Mouse (Mus musculus): ENCODE results near the gene Mlh1. TPM values are rescaled to one million over a fixed set of nuclear protein-coding genes. Genes with fewer than 3 reads are reported as not detected.

Mlh1 gene
- polyA plus RNA-seq, 1 experiment from 2014 or later: 27.3 TPM

DNA sequence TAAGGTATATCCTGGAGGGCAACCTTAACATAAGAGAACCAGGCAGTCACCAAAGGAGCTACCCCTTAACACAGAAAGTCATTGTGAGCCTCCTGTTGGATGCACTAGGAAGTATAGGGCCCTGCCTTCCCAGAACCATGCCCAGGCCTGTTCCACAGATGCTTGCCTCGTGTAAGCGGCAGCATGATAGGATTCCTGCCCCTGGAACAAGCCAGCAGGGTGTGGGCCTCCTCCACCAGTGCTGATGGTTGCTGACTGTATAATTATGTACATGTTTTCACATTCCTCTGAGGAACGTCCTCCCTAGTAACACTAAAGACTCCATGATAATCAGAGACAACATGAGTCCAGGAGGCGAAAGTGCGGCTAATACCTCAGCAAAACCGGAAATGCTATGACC, 28.2 kb downstream of the Mlh1 start:
- Histone ChIP-seq H3K4me1 (ENCODE audit: control insufficient read depth, insufficient read depth, low read length) (no peaks in the 10 kb centered on the region), H3K9me3 (replicated peaks; ENCODE audit: control insufficient read depth, low read length, poor library complexity, severe bottlenecking) (no peaks in the 10 kb centered on the region), H3K27ac (ENCODE audit: low read length) (no peak overlapping the region), H3K4me2 (ENCODE audit: low read length) (no peak overlapping the region), H3K4me3 (ENCODE audit: low read depth, low read length) (no peak overlapping the region), H3K36me3 (ENCODE audit: control insufficient read depth, insufficient read depth, low read length) (peaks cover 20% of the 10 kb centered on the region), H3K27me3 (ENCODE audit: control insufficient read depth, insufficient read depth, low read depth, low read length) (no peaks in the 10 kb centered on the region), H3K9ac (ENCODE audit: low read depth, low read length) (no peak overlapping the region)
- ATAC-seq: no peak
- WGBS: 89% methylated on average over 6 of the region's 6 CpGs

DNA sequence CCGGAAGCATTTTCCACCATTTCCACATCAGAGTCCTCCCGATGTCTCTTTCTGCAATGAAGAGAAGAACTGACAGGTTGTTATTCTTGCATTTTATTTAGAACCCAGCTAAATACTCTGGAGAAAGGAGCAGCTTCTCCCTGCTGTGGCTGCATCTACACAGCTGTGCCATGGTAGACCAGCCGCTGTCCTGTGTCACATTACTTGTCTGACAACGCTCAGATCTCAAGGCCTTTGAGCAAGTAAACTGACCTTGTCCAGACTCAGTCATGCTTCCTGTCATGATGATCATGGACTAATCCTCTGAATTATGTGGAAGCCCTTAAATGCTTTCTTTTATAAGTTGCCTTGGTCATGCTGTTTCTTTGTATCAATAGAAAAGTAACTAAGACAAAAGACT, 31.8 kb downstream of the Mlh1 start:
- no peak for ATAC-seq
- Histone ChIP-seq H3K9me3 (replicated peaks; ENCODE audit: control insufficient read depth, low read length, poor library complexity, severe bottlenecking) (no peaks in the 10 kb centered on the region), H3K9ac (ENCODE audit: low read depth, low read length) (no peak overlapping the region), H3K27ac (ENCODE audit: low read length) (no peak overlapping the region), H3K4me3 (ENCODE audit: low read depth, low read length) (no peak overlapping the region), H3K4me1 (ENCODE audit: control insufficient read depth, insufficient read depth, low read length) (no peaks in the 10 kb centered on the region), H3K36me3 (ENCODE audit: control insufficient read depth, insufficient read depth, low read length) (peaks cover 30% of the 10 kb centered on the region), H3K4me2 (ENCODE audit: low read length) (no peak overlapping the region), H3K27me3 (ENCODE audit: control insufficient read depth, insufficient read depth, low read depth, low read length) (no peaks in the 10 kb centered on the region)
- 43% methylated on average over 4 of the region's 4 CpGs for WGBS

DNA sequence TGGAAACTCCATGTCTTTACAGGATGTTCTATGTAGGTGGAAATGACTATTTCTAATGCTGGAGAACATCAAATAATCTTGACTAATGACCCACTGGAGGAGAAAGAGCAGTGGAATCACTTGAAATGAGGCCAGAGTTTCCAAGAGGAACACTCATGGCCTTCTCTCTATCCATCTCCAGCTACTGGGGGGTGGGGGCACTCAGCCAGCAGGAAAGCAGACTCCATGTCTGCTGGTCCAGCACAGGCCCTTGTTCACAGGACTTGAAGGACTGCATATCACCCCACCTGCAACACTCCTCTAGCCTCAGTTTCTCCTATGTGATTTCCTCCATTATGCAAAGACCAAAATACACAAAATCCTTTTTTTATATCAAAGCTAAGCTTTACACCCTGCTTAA, 33.9 kb downstream of the Mlh1 start:
- Histone ChIP-seq H3K27me3 (ENCODE audit: control insufficient read depth, insufficient read depth, low read depth, low read length) (no peaks in the 10 kb centered on the region), H3K9me3 (replicated peaks; ENCODE audit: control insufficient read depth, low read length, poor library complexity, severe bottlenecking) (no peaks in the 10 kb centered on the region), H3K36me3 (ENCODE audit: control insufficient read depth, insufficient read depth, low read length) (peaks cover 29% of the 10 kb centered on the region), H3K4me1 (ENCODE audit: control insufficient read depth, insufficient read depth, low read length) (no peaks in the 10 kb centered on the region), H3K9ac (ENCODE audit: low read depth, low read length) (no peak overlapping the region), H3K4me2 (ENCODE audit: low read length) (no peak overlapping the region), H3K4me3 (ENCODE audit: low read depth, low read length) (no peak overlapping the region), H3K27ac (ENCODE audit: low read length) (no peak overlapping the region)
- no peak for ATAC-seq

DNA sequence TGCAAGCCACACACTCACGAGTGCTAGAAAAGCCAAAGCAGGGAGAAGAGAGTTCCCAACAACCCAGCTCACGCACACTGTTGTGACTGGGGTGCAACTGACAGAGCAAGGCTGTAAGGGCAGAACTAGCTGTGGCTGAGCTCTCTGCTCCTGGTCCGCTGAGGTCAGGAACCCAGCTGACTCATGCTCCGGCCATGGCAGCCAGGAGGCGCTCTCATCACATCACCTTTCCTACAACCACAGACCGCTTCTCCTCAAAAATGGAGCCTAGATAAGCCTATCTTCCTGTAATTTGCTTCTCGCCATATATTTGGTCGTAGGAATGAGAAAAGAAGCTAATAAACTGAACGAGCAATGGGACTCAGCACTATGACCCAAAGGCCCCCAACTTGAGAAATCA, 36.9 kb downstream of the Mlh1 start:
- Histone ChIP-seq H3K9ac (ENCODE audit: low read depth, low read length) (no peak overlapping the region), H3K4me2 (ENCODE audit: low read length) (no peak overlapping the region), H3K27me3 (ENCODE audit: control insufficient read depth, insufficient read depth, low read depth, low read length) (no peaks in the 10 kb centered on the region), H3K9me3 (replicated peaks; ENCODE audit: control insufficient read depth, low read length, poor library complexity, severe bottlenecking) (no peaks in the 10 kb centered on the region), H3K4me3 (ENCODE audit: low read depth, low read length) (no peak overlapping the region), H3K4me1 (ENCODE audit: control insufficient read depth, insufficient read depth, low read length) (no peaks in the 10 kb centered on the region), H3K36me3 (ENCODE audit: control insufficient read depth, insufficient read depth, low read length) (peaks cover 25% of the 10 kb centered on the region), H3K27ac (ENCODE audit: low read length) (no peak overlapping the region)
- ATAC-seq: no peak
- WGBS: 93% methylated on average over 9 of the region's 9 CpGs

DNA sequence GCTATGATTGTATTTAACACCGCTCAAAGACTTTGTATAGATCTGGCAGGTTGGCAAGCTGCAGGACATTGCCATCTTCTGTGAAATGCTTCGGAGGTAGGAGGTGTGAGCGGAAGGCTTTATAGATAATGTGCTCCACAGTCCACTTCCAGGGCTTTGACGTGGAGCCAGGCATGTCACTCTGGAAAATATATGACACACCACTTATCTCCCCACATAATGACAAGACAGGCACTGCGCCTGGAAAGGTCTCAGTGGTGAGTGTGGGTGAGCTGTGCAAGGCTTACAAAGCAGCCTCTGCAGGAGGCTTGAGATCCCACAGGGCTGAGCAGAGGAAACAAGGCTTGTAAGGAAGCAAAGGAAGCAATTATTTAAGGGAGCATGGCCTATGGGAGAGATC, 43.1 kb downstream of the Mlh1 start:
- Histone ChIP-seq H3K9me3 (replicated peaks; ENCODE audit: control insufficient read depth, low read length, poor library complexity, severe bottlenecking) (no peaks in the 10 kb centered on the region), H3K4me1 (ENCODE audit: control insufficient read depth, insufficient read depth, low read length) (no peaks in the 10 kb centered on the region), H3K27me3 (ENCODE audit: control insufficient read depth, insufficient read depth, low read depth, low read length) (no peaks in the 10 kb centered on the region), H3K4me2 (ENCODE audit: low read length) (no peak overlapping the region), H3K27ac (ENCODE audit: low read length) (no peak overlapping the region), H3K4me3 (ENCODE audit: low read depth, low read length) (no peak overlapping the region), H3K9ac (ENCODE audit: low read depth, low read length) (no peak overlapping the region), H3K36me3 (ENCODE audit: control insufficient read depth, insufficient read depth, low read length) (peaks cover 36% of the 10 kb centered on the region)
- no peak for ATAC-seq
- 94% methylated on average over 5 of the region's 5 CpGs for WGBS

DNA sequence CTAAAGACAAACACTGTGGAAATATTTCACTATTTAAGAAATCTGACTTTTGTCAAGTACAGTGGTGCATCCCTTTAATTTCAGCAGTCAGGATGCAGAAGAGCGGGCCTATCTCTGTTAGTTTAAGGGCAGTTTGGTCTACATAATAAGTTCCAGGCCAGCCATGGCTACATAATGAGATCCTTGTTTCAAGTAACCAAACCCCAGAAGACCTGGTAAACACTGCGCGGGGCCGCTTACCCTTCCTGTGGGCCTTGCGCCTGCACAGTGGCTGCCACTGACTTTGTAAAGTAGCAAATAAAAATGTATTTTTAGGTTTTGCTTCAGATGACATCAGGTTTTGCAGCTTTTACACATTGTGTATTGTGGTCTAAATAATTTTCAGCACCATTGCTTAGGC, 48.2 kb downstream of the Mlh1 start:
- H3K4me3 ChIP-seq (ENCODE audit: low read depth, low read length): no peak overlapping the region
- WGBS: 97% methylated on average over 5 of the region's 5 CpGs
- peaks cover 37% of the 10 kb centered on the region for H3K36me3 ChIP-seq (ENCODE audit: control insufficient read depth, insufficient read depth, low read length)
- no peak for ATAC-seq
- H3K27ac ChIP-seq (ENCODE audit: low read length): no peak overlapping the region
- H3K9me3 ChIP-seq (replicated peaks; ENCODE audit: control insufficient read depth, low read length, poor library complexity, severe bottlenecking): no peaks in the 10 kb centered on the region
- no peaks in the 10 kb centered on the region for H3K27me3 ChIP-seq (ENCODE audit: control insufficient read depth, insufficient read depth, low read depth, low read length)
- no peaks in the 10 kb centered on the region for H3K4me1 ChIP-seq (ENCODE audit: control insufficient read depth, insufficient read depth, low read length)
- no peak overlapping the region for H3K9ac ChIP-seq (ENCODE audit: low read depth, low read length)
- no peak overlapping the region for H3K4me2 ChIP-seq (ENCODE audit: low read length)

DNA sequence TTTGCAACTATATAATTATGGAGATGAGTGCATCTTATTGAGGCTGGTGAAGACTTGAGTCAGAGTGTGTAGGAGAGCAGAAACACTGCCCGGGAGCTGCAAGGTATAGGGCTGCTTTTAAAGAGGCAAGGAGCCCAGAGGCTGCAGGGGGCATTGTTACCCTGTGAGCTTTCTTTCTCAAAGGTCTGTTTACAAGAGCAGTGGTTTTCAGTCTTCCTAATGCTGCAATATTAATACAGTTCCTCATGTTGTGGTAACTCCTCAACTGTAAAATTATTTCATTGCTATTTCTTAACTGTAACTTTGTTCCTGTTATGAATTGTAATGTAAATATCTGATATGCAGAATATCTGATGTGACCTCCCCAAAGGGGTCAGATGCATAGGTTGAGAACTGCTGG, 50.0 kb downstream of the Mlh1 start:
- Histone ChIP-seq H3K27me3 (ENCODE audit: control insufficient read depth, insufficient read depth, low read depth, low read length) (no peaks in the 10 kb centered on the region), H3K36me3 (ENCODE audit: control insufficient read depth, insufficient read depth, low read length) (peaks cover 30% of the 10 kb centered on the region), H3K9me3 (replicated peaks; ENCODE audit: control insufficient read depth, low read length, poor library complexity, severe bottlenecking) (no peaks in the 10 kb centered on the region), H3K4me3 (ENCODE audit: low read depth, low read length) (no peak overlapping the region), H3K4me1 (ENCODE audit: control insufficient read depth, insufficient read depth, low read length) (no peaks in the 10 kb centered on the region), H3K4me2 (ENCODE audit: low read length) (no peak overlapping the region), H3K9ac (ENCODE audit: low read depth, low read length) (no peak overlapping the region), H3K27ac (ENCODE audit: low read length) (no peak overlapping the region)
- WGBS: 86% methylated on average over 1 of the region's 1 CpGs
- no peak for ATAC-seq

DNA sequence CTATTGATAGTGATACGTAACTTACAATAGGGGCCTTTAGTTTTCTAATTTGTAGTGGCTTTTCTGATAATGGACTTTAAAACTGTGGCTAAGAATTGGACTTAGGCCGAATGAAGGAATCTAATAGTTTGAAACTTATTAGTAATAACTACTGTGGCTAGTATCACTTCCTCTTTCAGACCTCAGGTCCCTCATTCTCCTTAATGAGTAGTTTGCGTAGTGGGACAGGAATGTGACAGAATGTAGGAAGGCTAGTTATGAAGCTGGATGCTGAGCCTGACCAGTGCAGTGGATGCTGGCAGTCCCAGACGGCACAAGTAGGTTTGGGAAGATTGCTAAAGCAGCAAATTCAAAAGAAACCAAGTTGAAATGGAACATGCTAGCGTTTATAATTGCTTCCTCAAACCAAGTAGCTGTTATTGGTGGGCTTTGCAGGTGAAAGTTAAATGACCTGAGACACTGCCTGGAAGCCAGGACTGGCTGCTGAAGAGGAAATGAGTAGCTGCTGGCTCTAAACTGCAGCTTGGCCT, 51.0 kb downstream of the Mlh1 start:
- Histone ChIP-seq H3K4me3 (ENCODE audit: low read depth, low read length) (no peak overlapping the region), H3K4me2 (ENCODE audit: low read length) (no peak overlapping the region), H3K27ac (ENCODE audit: low read length) (no peak overlapping the region), H3K9me3 (replicated peaks; ENCODE audit: control insufficient read depth, low read length, poor library complexity, severe bottlenecking) (no peaks in the 10 kb centered on the region), H3K27me3 (ENCODE audit: control insufficient read depth, insufficient read depth, low read depth, low read length) (no peaks in the 10 kb centered on the region), H3K4me1 (ENCODE audit: control insufficient read depth, insufficient read depth, low read length) (no peaks in the 10 kb centered on the region), H3K36me3 (ENCODE audit: control insufficient read depth, insufficient read depth, low read length) (peaks cover 30% of the 10 kb centered on the region), H3K9ac (ENCODE audit: low read depth, low read length) (no peak overlapping the region)
- 90% methylated on average over 5 of the region's 5 CpGs for WGBS
- ATAC-seq: no peak

DNA sequence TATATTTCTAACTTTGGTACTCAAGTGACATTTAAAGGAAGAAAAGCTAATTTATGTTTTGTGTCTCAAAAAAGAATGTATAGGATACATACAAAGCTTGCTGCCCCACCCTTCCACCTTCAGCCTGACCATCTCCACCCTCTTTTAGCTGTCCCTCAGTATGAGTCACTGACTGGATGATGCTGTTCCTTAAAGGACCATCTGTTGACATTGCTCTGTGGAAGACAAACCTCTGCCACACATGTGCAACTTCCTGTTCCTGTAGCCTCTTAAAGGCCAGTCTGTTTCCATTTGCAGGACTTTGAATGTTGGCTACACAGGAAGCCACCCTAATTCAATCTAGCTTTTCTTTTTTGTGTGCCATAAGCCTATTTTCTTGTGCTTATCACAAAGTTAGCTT, 55.2 kb downstream of the Mlh1 start:
- no peaks in the 10 kb centered on the region for H3K9me3 ChIP-seq (replicated peaks; ENCODE audit: control insufficient read depth, low read length, poor library complexity, severe bottlenecking)
- H3K4me2 ChIP-seq (ENCODE audit: low read length): no peak overlapping the region
- no peak overlapping the region for H3K4me3 ChIP-seq (ENCODE audit: low read depth, low read length)
- H3K4me1 ChIP-seq (ENCODE audit: control insufficient read depth, insufficient read depth, low read length): no peaks in the 10 kb centered on the region
- peaks cover 10% of the 10 kb centered on the region; the same call in 1 of the 2 replicates for H3K36me3 ChIP-seq (ENCODE audit: control insufficient read depth, insufficient read depth, low read length)
- no peaks in the 10 kb centered on the region for H3K27me3 ChIP-seq (ENCODE audit: control insufficient read depth, insufficient read depth, low read depth, low read length)
- ATAC-seq: no peak
- H3K27ac ChIP-seq (ENCODE audit: low read length): no peak overlapping the region
- H3K9ac ChIP-seq (ENCODE audit: low read depth, low read length): no peak overlapping the region

DNA sequence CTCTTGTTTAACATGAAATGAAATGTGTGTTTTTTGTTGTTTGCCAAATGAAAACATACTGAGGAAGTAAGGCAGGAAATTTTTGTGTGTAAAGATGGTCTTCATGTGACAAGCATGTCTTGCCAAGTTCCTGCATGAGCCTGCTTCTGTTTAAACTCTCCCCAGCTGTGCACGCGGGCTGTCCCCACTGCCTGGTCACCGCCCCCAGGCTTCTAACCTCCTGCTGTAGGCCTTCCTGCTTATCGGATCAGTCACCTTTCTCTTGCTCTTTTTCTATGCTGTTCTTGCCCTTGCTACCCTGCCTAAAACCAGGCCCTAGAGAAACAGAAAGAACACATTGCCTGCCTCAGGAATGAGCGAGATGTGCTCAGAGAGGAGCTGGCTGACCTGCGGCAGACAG, 58.1 kb downstream of the Mlh1 start:
- no peak overlapping the region for H3K9ac ChIP-seq (ENCODE audit: low read depth, low read length)
- no peaks in the 10 kb centered on the region for H3K9me3 ChIP-seq (replicated peaks; ENCODE audit: control insufficient read depth, low read length, poor library complexity, severe bottlenecking)
- H3K4me2 ChIP-seq (ENCODE audit: low read length): no peak overlapping the region
- H3K4me3 ChIP-seq (ENCODE audit: low read depth, low read length): no peak overlapping the region
- no peaks in the 10 kb centered on the region for H3K27me3 ChIP-seq (ENCODE audit: control insufficient read depth, insufficient read depth, low read depth, low read length)
- peaks cover 2% of the 10 kb centered on the region; the same call in 1 of the 2 replicates for H3K36me3 ChIP-seq (ENCODE audit: control insufficient read depth, insufficient read depth, low read length)
- no peak for ATAC-seq
- no peaks in the 10 kb centered on the region for H3K4me1 ChIP-seq (ENCODE audit: control insufficient read depth, insufficient read depth, low read length)
- no peak overlapping the region for H3K27ac ChIP-seq (ENCODE audit: low read length)
- whole genome bisulfite sequencing: 80% methylated on average over 6 of the region's 6 CpGs
